Comparison of ENCODE assay signal across 19 mouse cellular contexts in the genomic region with DNA sequence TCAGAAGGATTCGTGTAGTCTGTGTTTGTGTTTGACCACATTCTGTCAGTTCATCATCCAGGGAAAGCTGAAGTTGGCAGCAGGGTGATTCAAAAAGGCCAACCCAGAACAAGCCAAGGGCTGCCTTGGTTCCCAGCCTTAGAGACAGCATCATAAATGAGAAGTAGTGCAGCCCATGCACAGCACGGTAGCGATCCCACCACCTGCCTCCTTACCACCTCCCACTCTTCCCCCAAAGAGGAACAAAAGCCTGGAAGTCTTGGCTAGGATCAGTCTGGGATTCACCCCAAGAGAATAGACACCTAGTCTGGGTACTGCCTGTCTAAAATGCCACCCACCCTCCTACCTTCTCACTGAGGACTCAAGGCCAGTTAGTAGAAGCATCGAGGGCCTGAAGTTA.
DNase-seq lines count a peak whose midpoint lies in the region.
"Had no signal": no experiment of that assay in that cellular context is flagged by ENCODE, and none has a peak within 500 bp of the region (broad histone marks: within the 10 kb centered on the region; RNA-seq: fewer than 3 reads in every experiment).

No protein-coding gene starts in this region.

- intact Hi-C loops in left cerebral cortex, postnatal 25 days (cut with DNase I), result no loop called here
- intact Hi-C loops in left cerebral cortex, postnatal 10 days (cut with DNase I), result no loop called here
- intact Hi-C loops in left cerebral cortex, postnatal 36 days (cut with DNase I), result loop anchor here (5.0 kb wide), 1 partner anchor 97 kb away; no protein-coding TSS in a partner anchor

- peak; percentile 29 to 42 for DNase-seq in frontal cortex, postnatal 36 days (ENCODE audit: low spot score in 2 of 2)
- no peak for DNase-seq in frontal cortex, postnatal 10 days (ENCODE audit: low spot score in 2 of 2)
- DNase-seq in left cerebral cortex, postnatal 25 days (ENCODE audit: low spot score in 2 of 2), result peak; percentile 25 to 75
- DNase-seq in left cerebral cortex, postnatal 10 days (ENCODE audit: extremely low spot score in 1 of 2, low spot score in 2 of 2), result no peak
- DNase-seq in brain, adult 2 months (ENCODE audit: low read depth, low spot score), result peak; percentile 62
- peak; percentile 37 to 45 for DNase-seq in left cerebral cortex, postnatal 36 days (ENCODE audit: low spot score in 2 of 2)
- DNase-seq in adipocyte (ENCODE audit: low spot score), result no peak
- DNase-seq in thymus, postnatal 0 days (ENCODE audit: low spot score), result no peak
- DNase-seq: adrenal gland, adult 8-10 months; B cell, adult 2 months; cerebellum, adult 8-10 months; cerebellum, postnatal 25 days; gastrocnemius, postnatal 14 days; kidney, adult 18-20 months; kidney, postnatal 25 days; layer of hippocampus, adult 9-11 months; liver, postnatal 0 days; lung, postnatal 36 days; thymus, postnatal 14 days had no signal

Comparison
In these comparisons a context has a peak if more than half of its experiments do, and no peak if none do; other contexts are left out.
1. DNase-seq: peak in frontal cortex, postnatal 36 days (2 of 2), left cerebral cortex, postnatal 25 days (2 of 2), brain, adult 2 months (single experiment) and left cerebral cortex, postnatal 36 days (2 of 2); none in frontal cortex, postnatal 10 days (0 of 2), left cerebral cortex, postnatal 10 days (0 of 2), adipocyte (single experiment) and thymus, postnatal 0 days (single experiment).